Mouse (Mus musculus) bone marrow, adult 2 months (tissue): ENCODE measurements around the gene Cinp.

ENCODE experiments used
- CTCF ChIP-seq: fragments of 200-500 bp; IDR thresholded peaks from 2 replicates; pipeline ENCODE4 v1.5.1; 2011; ENCODE audit warnings: low read length, control low read depth; ENCODE audit not compliant: control insufficient read depth, insufficient read depth
- POLR2A ChIP-seq: fragments of 200-500 bp; IDR thresholded peaks from 2 replicates; pipeline ENCODE4 v1.6.1; 2011; ENCODE audit warnings: low read depth, mild to moderate bottlenecking, control low read depth, low read length, borderline replicate concordance; ENCODE audit not compliant: control insufficient read depth

DNA sequence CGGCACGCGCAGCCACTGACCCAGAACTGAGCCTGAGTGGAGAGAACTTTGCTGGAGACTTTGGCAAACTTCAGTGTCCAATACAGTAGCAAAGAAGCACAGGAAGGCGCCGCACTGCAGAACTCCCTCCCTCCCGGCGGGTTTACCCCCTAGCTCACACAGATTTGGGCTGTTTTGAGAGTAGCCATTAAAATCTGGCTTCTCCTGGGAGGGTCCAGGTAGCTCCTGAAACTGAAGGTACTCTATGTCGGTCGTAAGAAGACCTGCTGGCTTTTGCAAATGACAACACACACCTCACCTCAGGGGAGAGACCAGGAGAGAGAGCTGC lies 38.1 kb downstream of the Cinp start:
- TF ChIP-seq POLR2A (no peak), CTCF (no peak)
